Mouse (Mus musculus) megakaryocyte, embryonic 14.5 days (primary cell): ENCODE data around the gene Cbwd1. TPM values are rescaled to one million over a fixed set of nuclear protein-coding genes. Genes with fewer than 3 reads are reported as not detected.
A peak's percentile ranks its signal among the peaks of the same experiment; 100 is the strongest.
"Not testable (repeated sequence)": the region's sequence is repeated elsewhere in the genome, so short reads cannot be mapped to it uniquely, and the experiment has no call there.

Source experiments
- H3K27me3 ChIP-seq: replicated peaks from 2 replicates; pipeline ENCODE3; 2012; ENCODE audit warnings: inconsistent platforms
- H3K36me3 ChIP-seq: replicated peaks from 2 replicates; pipeline ENCODE3; 2012; ENCODE audit warnings: low read length, inconsistent platforms, mixed read lengths
- H3K4me1 ChIP-seq: 2 replicates; pipeline ENCODE4 v1.6.1; 2012; ENCODE audit warnings: inconsistent platforms
- H3K4me3 ChIP-seq: replicated peaks from 2 replicates; pipeline ENCODE3; 2012; ENCODE audit warnings: moderate library complexity, mild to moderate bottlenecking, inconsistent platforms
- H3K9me3 ChIP-seq: 2 replicates; pipeline ENCODE4 v1.6.1; 2012; ENCODE audit warnings: inconsistent platforms
- FLI1 ChIP-seq: IDR thresholded peaks from 2 replicates; pipeline ENCODE4 v1.6.1; 2012; ENCODE audit warnings: low read length, inconsistent platforms, mixed read lengths
- GATA1 ChIP-seq: IDR thresholded peaks from 3 replicates; pipeline ENCODE4 v1.6.1; 2012; ENCODE audit warnings: mixed read lengths, low read length, inconsistent platforms, borderline replicate concordance
- polyA plus RNA-seq: library from polyadenylated mRNA; stranded (reverse); fragments of >175 nt; gene quantifications from 2 replicates; pipeline ENCODE4 v1.2.3, GENCODE M21; 2012; ENCODE audit warnings: low replicate concordance; ENCODE audit not compliant: insufficient read depth

Cbwd1 gene
- polyA plus RNA-seq, 1 experiment = 0.56 TPM

- no peaks in the 10 kb centered on the region for H3K36me3 ChIP-seq
- TF ChIP-seq GATA1 (no peak), FLI1 (no peak)
- H3K9me3 ChIP-seq = peaks cover 7% of the 10 kb centered on the region
- peaks cover 88% of the 10 kb centered on the region for H3K27me3 ChIP-seq
- H3K4me1 ChIP-seq = peaks cover 34% of the 10 kb centered on the region
- H3K4me3 ChIP-seq = peak overlapping the region; percentile 88
Observed at GRCm38 (mm10) chr19:24899578-24900544, 61.5 kb downstream of the Cbwd1 start.

- TF ChIP-seq GATA1 (no peak), FLI1 (no peak)
- H3K4me1 ChIP-seq = peaks cover 34% of the 10 kb centered on the region
- peaks cover 2% of the 10 kb centered on the region for H3K9me3 ChIP-seq
- peak overlapping the region; percentile 88 for H3K4me3 ChIP-seq
- H3K27me3 ChIP-seq = peaks cover 83% of the 10 kb centered on the region
- H3K36me3 ChIP-seq = no peaks in the 10 kb centered on the region
Observed at GRCm38 (mm10) chr19:24898737-24899577, 62.5 kb downstream of the Cbwd1 start.

- peaks cover 83% of the 10 kb centered on the region for H3K27me3 ChIP-seq
- no peak for TF ChIP-seq GATA1
Observed at GRCm38 (mm10) chr19:24897896-24898736, 63.3 kb downstream of the Cbwd1 start.

GRCm38 (mm10) chr19:24897006-24897895, 64.2 kb downstream of the Cbwd1 start:
- H3K36me3 ChIP-seq = no peaks in the 10 kb centered on the region
- peak overlapping the region; percentile 60 for H3K4me3 ChIP-seq
- peaks cover 77% of the 10 kb centered on the region for H3K27me3 ChIP-seq
- H3K9me3 ChIP-seq = no peaks in the 10 kb centered on the region; the same call in 1 of the 2 replicates
- H3K4me1 ChIP-seq = peaks cover 34% of the 10 kb centered on the region
- TF ChIP-seq GATA1 (no peak), FLI1 (no peak)

More at GRCm38 (mm10) chr19:24897896-24898736, 63.3 kb downstream of the Cbwd1 start:
- Histone ChIP-seq H3K4me1 (peaks cover 34% of the 10 kb centered on the region), H3K36me3 (no peaks in the 10 kb centered on the region), H3K9me3 (no peaks in the 10 kb centered on the region; the same call in 1 of the 2 replicates), H3K4me3 (peak overlapping the region; percentile 10)

GRCm38 (mm10) chr19:24896536-24896935, 64.9 kb downstream of the Cbwd1 start:
- Histone ChIP-seq H3K4me3 (no peak overlapping the region), H3K27me3 (peaks cover 70% of the 10 kb centered on the region), H3K9me3 (no peaks in the 10 kb centered on the region; the same call in 1 of the 2 replicates), H3K36me3 (no peaks in the 10 kb centered on the region), H3K4me1 (peaks cover 34% of the 10 kb centered on the region)
- TF ChIP-seq GATA1 (no peak), FLI1 (no peak)

- TF ChIP-seq GATA1 (no peak), FLI1 (no peak)
- Histone ChIP-seq H3K4me3 (no peak overlapping the region), H3K4me1 (peaks cover 6% of the 10 kb centered on the region), H3K27me3 (peaks cover 52% of the 10 kb centered on the region), H3K9me3 (peaks cover 7% of the 10 kb centered on the region), H3K36me3 (no peaks in the 10 kb centered on the region)
Observed at GRCm38 (mm10) chr19:24886888-24887287, 74.5 kb downstream of the Cbwd1 start.

GRCm38 (mm10) chr19:24885504-24885903, 75.9 kb downstream of the Cbwd1 start:
- Histone ChIP-seq H3K36me3 (no peaks in the 10 kb centered on the region), H3K4me3 (no peak overlapping the region), H3K9me3 (peaks cover 7% of the 10 kb centered on the region), H3K4me1 (peaks cover 6% of the 10 kb centered on the region), H3K27me3 (peaks cover 52% of the 10 kb centered on the region)
- TF ChIP-seq FLI1 (no peak), GATA1 (no peak)

- Histone ChIP-seq H3K36me3 (no peaks in the 10 kb centered on the region), H3K27me3 (peaks cover 31% of the 10 kb centered on the region)
Observed at GRCm38 (mm10) chr19:24881237-24881636, 80.2 kb downstream of the Cbwd1 start.

GRCm38 (mm10) chr19:24875129-24875870, 86.1 kb downstream of the Cbwd1 start, which contains the start of gene Gm10053:
Gene Gm10053, plus strand, starts transcription at chr19:24875686.
- peaks cover 25% of the 10 kb centered on the region for H3K27me3 ChIP-seq
- not testable (repeated sequence) for H3K36me3 ChIP-seq, H3K9me3 ChIP-seq, H3K4me1 ChIP-seq, H3K4me3 ChIP-seq

More at GRCm38 (mm10) chr19:24881237-24881636, 80.2 kb downstream of the Cbwd1 start:
- H3K4me1 ChIP-seq = peaks cover 6% of the 10 kb centered on the region
- TF ChIP-seq FLI1 (no peak), GATA1 (no peak)
- H3K9me3 ChIP-seq = peaks cover 9% of the 10 kb centered on the region
- H3K4me3 ChIP-seq = no peak overlapping the region
